Mouse (Mus musculus) liver, embryonic 13.5 days (tissue): Measurements from ENCODE around the gene Wdr82. TPM values are rescaled to one million over a fixed set of nuclear protein-coding genes. Genes with fewer than 3 reads are reported as not detected.
A peak's percentile ranks its signal among the peaks of the same experiment; 100 is the strongest.

Source experiments
- ATAC-seq: fragments of 200-750 bp; cut with Nextera tagmentation; 2 replicates; pipeline ENCODE4 v1.8.0; 2017; ENCODE audit warnings: low read depth, mild to moderate bottlenecking, moderate number of reproducible peaks, moderate library complexity
- DNase-seq: peaks from one replicate; pipeline ENCODE4 v3.0.0; 2022
- H3K27ac ChIP-seq: fragments of 300-500 bp; sonication (generic); 2 replicates; pipeline ENCODE4 v1.5.1; 2015; ENCODE audit warnings: moderate library complexity, mild to moderate bottlenecking, inconsistent platforms
- H3K27me3 ChIP-seq: fragments of 300-500 bp; sonication (generic); 2 replicates; pipeline ENCODE4 v1.6.1; 2015; ENCODE audit warnings: mild to moderate bottlenecking, inconsistent platforms
- H3K36me3 ChIP-seq: fragments of 300-500 bp; sonication (generic); 2 replicates; pipeline ENCODE4 v1.6.1; 2015; ENCODE audit warnings: mild to moderate bottlenecking, inconsistent platforms
- H3K4me1 ChIP-seq: fragments of 300-500 bp; sonication (generic); replicated peaks from 2 replicates; pipeline ENCODE4 v1.6.1; 2015; ENCODE audit warnings: inconsistent platforms
- H3K4me2 ChIP-seq: fragments of 300-500 bp; sonication (generic); 2 replicates; pipeline ENCODE4 v1.6.1; 2015; ENCODE audit warnings: inconsistent platforms, mild to moderate bottlenecking, moderate library complexity
- H3K4me3 ChIP-seq: fragments of 300-500 bp; sonication (generic); replicated peaks from 2 replicates; pipeline ENCODE4 v1.5.1; 2015; ENCODE audit warnings: mild to moderate bottlenecking, inconsistent platforms
- H3K9ac ChIP-seq: fragments of 300-500 bp; sonication (generic); 2 replicates; pipeline ENCODE4 v1.6.1; 2015; ENCODE audit warnings: mild to moderate bottlenecking, inconsistent platforms
- H3K9me3 ChIP-seq: fragments of 300-500 bp; sonication (generic); replicated peaks from 2 replicates; pipeline ENCODE4 v1.6.1; 2016; ENCODE audit warnings: inconsistent platforms
- WGBS: fragments of 180-500 bp; shearing (Covaris S2); methylation state at CpG from one replicate; pipeline ENCODE4 v1.1.7; 2015; ENCODE audit not compliant: insufficient replicate concordance; 5-methylcytosine and 5-hydroxymethylcytosine counted together
- polyA plus RNA-seq: library from polyadenylated mRNA; unstranded; fragments of >200 nt; fragmentation: Nextera tagmentation; extraction: Ambion mirVana; gene quantifications from 2 replicates; pipeline ENCODE4 v1.2.1, GENCODE M21; 2015

Gene Wdr82
- polyA plus RNA-seq, 1 experiment from 2014 or later, result 7.8 TPM

- no peak overlapping the region for H3K27ac ChIP-seq
- no peak for DNase-seq
- H3K4me3 ChIP-seq, result peak overlapping the region; percentile 39; the same call in 1 of the 2 replicates
- H3K4me1 ChIP-seq, result peaks cover 18% of the 10 kb centered on the region
- ATAC-seq, result no peak
- H3K36me3 ChIP-seq, result peaks cover 36% of the 10 kb centered on the region
- no peaks in the 10 kb centered on the region for H3K9me3 ChIP-seq
- 76% methylated on average over 9 of the region's 9 CpGs for WGBS
- peak overlapping the region; percentile 62 for H3K4me2 ChIP-seq
- peak overlapping the region; percentile 53 for H3K9ac ChIP-seq
- H3K27me3 ChIP-seq, result no peaks in the 10 kb centered on the region
Measured at GRCm38 (mm10) chr9:106210853-106211609, 40.3 kb downstream of the Wdr82 start.

- Histone ChIP-seq H3K4me1 (peaks cover 16% of the 10 kb centered on the region), H3K9ac (peak overlapping the region; percentile 53), H3K36me3 (peaks cover 36% of the 10 kb centered on the region), H3K9me3 (no peaks in the 10 kb centered on the region), H3K4me2 (peak overlapping the region; percentile 62), H3K4me3 (peak overlapping the region; percentile 39), H3K27me3 (no peaks in the 10 kb centered on the region), H3K27ac (no peak overlapping the region)
- DNase-seq, result peak; percentile 65
- peak; percentile 80 for ATAC-seq
- whole genome bisulfite sequencing, result 36% methylated on average over 37 of the region's 37 CpGs
Measured at GRCm38 (mm10) chr9:106211680-106212593, 41.2 kb downstream of the Wdr82 start.

GRCm38 (mm10) chr9:106212594-106212981 lies 41.9 kb downstream of the Wdr82 start:
- Histone ChIP-seq H3K27me3 (no peaks in the 10 kb centered on the region), H3K27ac (no peak overlapping the region), H3K4me2 (no peak overlapping the region), H3K9ac (no peak overlapping the region), H3K4me1 (peaks cover 16% of the 10 kb centered on the region), H3K36me3 (peaks cover 36% of the 10 kb centered on the region), H3K4me3 (no peak overlapping the region), H3K9me3 (no peaks in the 10 kb centered on the region)
- 72% methylated on average over 12 of the region's 12 CpGs for WGBS
- DNase-seq (no peak), ATAC-seq (no peak)

GRCm38 (mm10) chr9:106215341-106216125 lies 44.8 kb downstream of the Wdr82 start:
- no peaks in the 10 kb centered on the region for H3K9me3 ChIP-seq
- H3K27ac ChIP-seq, result no peak overlapping the region
- H3K4me2 ChIP-seq, result no peak overlapping the region
- 56% methylated on average over 6 of the region's 6 CpGs for WGBS
- peaks cover 16% of the 10 kb centered on the region for H3K4me1 ChIP-seq
- no peak overlapping the region for H3K9ac ChIP-seq
- H3K36me3 ChIP-seq, result peaks cover 28% of the 10 kb centered on the region
- ATAC-seq, result no peak
- H3K27me3 ChIP-seq, result no peaks in the 10 kb centered on the region
- no peak for DNase-seq
- H3K4me3 ChIP-seq, result no peak overlapping the region

GRCm38 (mm10) chr9:106216971-106217370 lies 46.2 kb downstream of the Wdr82 start:
- Histone ChIP-seq H3K27me3 (0 out of 2 replicates have a peak, but pooled peaks cover 4% of the 10 kb centered on the region), H3K4me2 (no peak overlapping the region), H3K27ac (no peak overlapping the region), H3K36me3 (peaks cover 28% of the 10 kb centered on the region), H3K9ac (no peak overlapping the region), H3K9me3 (no peaks in the 10 kb centered on the region), H3K4me1 (peaks cover 7% of the 10 kb centered on the region), H3K4me3 (no peak overlapping the region)
- WGBS, result 74% methylated on average over 7 of the region's 7 CpGs
- no peak for DNase-seq
- no peak for ATAC-seq

- 52% methylated on average over 8 of the region's 8 CpGs for WGBS
- Histone ChIP-seq H3K4me3 (no peak overlapping the region), H3K4me1 (peaks cover 4% of the 10 kb centered on the region), H3K4me2 (no peak overlapping the region), H3K36me3 (no peaks in the 10 kb centered on the region), H3K27ac (no peak overlapping the region), H3K9ac (no peak overlapping the region), H3K27me3 (peaks cover 38% of the 10 kb centered on the region), H3K9me3 (no peaks in the 10 kb centered on the region)
- ATAC-seq (no peak), DNase-seq (no peak)
Measured at GRCm38 (mm10) chr9:106220894-106221523, 50.3 kb downstream of the Wdr82 start.

GRCm38 (mm10) chr9:106222261-106222851 lies 51.6 kb downstream of the Wdr82 start, which contains the start of gene Tlr9:
Gene Tlr9 (plus strand): TSS chr9:106222598.
- Histone ChIP-seq H3K27me3 (peaks cover 50% of the 10 kb centered on the region), H3K9me3 (no peaks in the 10 kb centered on the region), H3K9ac (no peak within 1 kb of the TSS), H3K4me2 (no peak within 1 kb of the TSS), H3K36me3 (no peaks in the 10 kb centered on the region), H3K27ac (peak within 1 kb of the TSS; percentile 29; the same call in 1 of the 2 replicates), H3K4me1 (peaks cover 15% of the 10 kb centered on the region), H3K4me3 (no peak within 1 kb of the TSS)
- DNase-seq (no peak), ATAC-seq (no peak)
- 27% methylated on average over 4 of the region's 4 CpGs for WGBS

- Histone ChIP-seq H3K4me2 (no peak overlapping the region), H3K27me3 (peaks cover 51% of the 10 kb centered on the region), H3K9me3 (no peaks in the 10 kb centered on the region), H3K27ac (0 out of 2 replicates have a peak overlapping the region, but pooled peaks have one; percentile 29), H3K4me3 (no peak overlapping the region), H3K9ac (no peak overlapping the region), H3K36me3 (no peaks in the 10 kb centered on the region), H3K4me1 (peaks cover 21% of the 10 kb centered on the region)
- ATAC-seq (no peak), DNase-seq (no peak)
- WGBS, result 46% methylated on average over 4 of the region's 4 CpGs
Measured at GRCm38 (mm10) chr9:106222994-106223393, 52.3 kb downstream of the Wdr82 start.

GRCm38 (mm10) chr9:106225469-106226150 lies 54.9 kb downstream of the Wdr82 start:
- no peak for ATAC-seq
- peaks cover 27% of the 10 kb centered on the region for H3K4me1 ChIP-seq
- no peak overlapping the region for H3K27ac ChIP-seq
- no peaks in the 10 kb centered on the region for H3K9me3 ChIP-seq
- 0 out of 2 replicates have a peak overlapping the region, but pooled peaks have one; percentile 17 for H3K9ac ChIP-seq
- DNase-seq, result no peak
- peak overlapping the region; percentile 20 for H3K4me3 ChIP-seq
- H3K4me2 ChIP-seq, result peak overlapping the region; percentile 57
- 50% methylated on average over 24 of the region's 24 CpGs for WGBS
- peaks cover 56% of the 10 kb centered on the region for H3K27me3 ChIP-seq
- no peaks in the 10 kb centered on the region for H3K36me3 ChIP-seq
